Mouse (Mus musculus) lung, postnatal 0 days (tissue): ENCODE measurements at regions not wholly inside any gene's neighbourhood (a gene's known extent, or its start where the extent isn't known, plus 50 kb on each side); places are given as distances from the start of the nearest gene placed in this dataset.

Experiments
- ATAC-seq: fragments of 200-750 bp; cut with Nextera tagmentation; 2 replicates; pipeline ENCODE4 v1.8.0; 2017; ENCODE audit warnings: moderate library complexity
- DNase-seq: peaks from one replicate; pipeline ENCODE4 v3.0.0-alpha.2; 2016; ENCODE audit warnings: low spot score
- H3K27ac ChIP-seq: fragments of 300-500 bp; sonication (generic); 2 replicates; pipeline ENCODE4 v1.5.1; 2014; ENCODE audit warnings: antibody characterized with exemption, mild to moderate bottlenecking, low read length, mixed read lengths
- H3K27me3 ChIP-seq: fragments of 300-500 bp; sonication (generic); replicated peaks from 2 replicates; pipeline ENCODE4 v1.6.1; 2014; ENCODE audit warnings: low read length, mixed read lengths; ENCODE audit not compliant: insufficient read depth
- H3K36me3 ChIP-seq: fragments of 300-500 bp; sonication (generic); 2 replicates; pipeline ENCODE4 v1.6.1; 2014; ENCODE audit warnings: low read length, mixed read lengths; ENCODE audit not compliant: insufficient read depth
- H3K4me1 ChIP-seq: fragments of 300-500 bp; sonication (generic); 2 replicates; pipeline ENCODE4 v1.6.1; 2014; ENCODE audit warnings: antibody characterized with exemption, low read depth, low read length, mixed read lengths; ENCODE audit not compliant: insufficient read depth
- H3K4me2 ChIP-seq: fragments of 300-500 bp; sonication (generic); replicated peaks from 2 replicates; pipeline ENCODE4 v1.6.1; 2014; ENCODE audit warnings: low read depth, mild to moderate bottlenecking, low read length, moderate library complexity, mixed read lengths
- H3K4me3 ChIP-seq: fragments of 300-500 bp; sonication (generic); 2 replicates; pipeline ENCODE4 v1.5.1; 2014; ENCODE audit warnings: low read depth, low read length
- H3K9ac ChIP-seq: fragments of 300-500 bp; sonication (generic); replicated peaks from 2 replicates; pipeline ENCODE4 v1.6.1; 2014; ENCODE audit warnings: low read depth, mild to moderate bottlenecking
- H3K9me3 ChIP-seq: fragments of 300-500 bp; sonication (generic); 2 replicates; pipeline ENCODE4 v1.6.1; 2016; ENCODE audit warnings: low read length, mixed read lengths
- CTCF ChIP-seq: IDR thresholded peaks from 2 replicates; pipeline ENCODE4 v1.5.1; 2016; ENCODE audit warnings: antibody characterized with exemption, mild to moderate bottlenecking
- EP300 ChIP-seq: IDR thresholded peaks from 2 replicates; pipeline ENCODE4 v1.6.1; 2016; ENCODE audit warnings: antibody characterized with exemption, mild to moderate bottlenecking, control low read depth
- WGBS: fragments of 180-500 bp; shearing (Covaris S2); extraction: QIAGEN DNeasy Blood & Tissue Kit; methylation state at CpG from one replicate; pipeline ENCODE4 v1.1.7; 2014; 5-methylcytosine and 5-hydroxymethylcytosine counted together

- no peaks in the 10 kb centered on the region for H3K27me3 ChIP-seq
- no peak overlapping the region for H3K4me2 ChIP-seq
- H3K36me3 ChIP-seq: no peaks in the 10 kb centered on the region
- TF ChIP-seq CTCF (no peak), EP300 (no peak)
- ATAC-seq (no peak), DNase-seq (peak; percentile 52)
- WGBS: 53% methylated on average over 2 of the region's 2 CpGs
- no peak overlapping the region for H3K9ac ChIP-seq
- H3K27ac ChIP-seq: no peak overlapping the region
- H3K4me1 ChIP-seq: no peaks in the 10 kb centered on the region
- H3K9me3 ChIP-seq: no peaks in the 10 kb centered on the region
- no peak overlapping the region for H3K4me3 ChIP-seq
These were observed 345.7 kb upstream of the Klf6 start for GRCm38 (mm10) chr13:5515552-5515951.

- no peak for DNase-seq
- no peak overlapping the region for H3K9ac ChIP-seq
- TF ChIP-seq EP300 (no peak), CTCF (no peak)
These were observed 345.2 kb upstream of the Klf6 start for GRCm38 (mm10) chr13:5516088-5516487.

GRCm38 (mm10) chr13:5519181-5519580, 342.1 kb upstream of the Klf6 start:
- TF ChIP-seq EP300 (no peak), CTCF (no peak)
- Histone ChIP-seq H3K9me3 (no peaks in the 10 kb centered on the region), H3K4me2 (no peak overlapping the region), H3K4me1 (no peaks in the 10 kb centered on the region), H3K4me3 (no peak overlapping the region), H3K27me3 (no peaks in the 10 kb centered on the region), H3K27ac (no peak overlapping the region), H3K9ac (no peak overlapping the region), H3K36me3 (no peaks in the 10 kb centered on the region)
- DNase-seq: no peak
- no peak for ATAC-seq
- WGBS: 83% methylated on average over 1 of the region's 1 CpGs

More at GRCm38 (mm10) chr13:5516088-5516487, 345.2 kb upstream of the Klf6 start:
- H3K4me3 ChIP-seq: no peak overlapping the region
- no peak overlapping the region for H3K4me2 ChIP-seq
- no peak overlapping the region for H3K27ac ChIP-seq
- no peaks in the 10 kb centered on the region for H3K27me3 ChIP-seq
- WGBS: 93% methylated on average over 2 of the region's 2 CpGs
- no peaks in the 10 kb centered on the region for H3K9me3 ChIP-seq
- no peak for ATAC-seq
- no peaks in the 10 kb centered on the region for H3K4me1 ChIP-seq
- H3K36me3 ChIP-seq: no peaks in the 10 kb centered on the region

GRCm38 (mm10) chr13:5519600-5519999, 341.7 kb upstream of the Klf6 start:
- WGBS: 49% methylated on average over 1 of the region's 1 CpGs
- no peaks in the 10 kb centered on the region for H3K36me3 ChIP-seq
- H3K27me3 ChIP-seq: no peaks in the 10 kb centered on the region
- no peaks in the 10 kb centered on the region for H3K4me1 ChIP-seq
- ATAC-seq (no peak), DNase-seq (no peak)
- H3K4me2 ChIP-seq: no peak overlapping the region
- H3K9me3 ChIP-seq: no peaks in the 10 kb centered on the region
- TF ChIP-seq CTCF (no peak), EP300 (no peak)
- no peak overlapping the region for H3K9ac ChIP-seq
- H3K27ac ChIP-seq: no peak overlapping the region
- H3K4me3 ChIP-seq: no peak overlapping the region

GRCm38 (mm10) chr13:5527400-5527799, 333.9 kb upstream of the Klf6 start:
- TF ChIP-seq CTCF (no peak), EP300 (no peak)
- Histone ChIP-seq H3K27me3 (no peaks in the 10 kb centered on the region), H3K4me1 (no peaks in the 10 kb centered on the region), H3K9me3 (no peaks in the 10 kb centered on the region; the same call in 1 of the 2 replicates), H3K4me3 (no peak overlapping the region), H3K27ac (no peak overlapping the region), H3K9ac (no peak overlapping the region), H3K36me3 (no peaks in the 10 kb centered on the region), H3K4me2 (no peak overlapping the region)
- no peak for ATAC-seq
- DNase-seq: no peak
- 96% methylated on average over 1 of the region's 1 CpGs for WGBS

GRCm38 (mm10) chr13:5540321-5540720, 321.0 kb upstream of the Klf6 start:
- 39% methylated on average over 1 of the region's 1 CpGs for WGBS
- Histone ChIP-seq H3K27me3 (no peaks in the 10 kb centered on the region), H3K4me1 (no peaks in the 10 kb centered on the region), H3K4me3 (no peak overlapping the region), H3K9ac (no peak overlapping the region), H3K27ac (no peak overlapping the region), H3K36me3 (no peaks in the 10 kb centered on the region), H3K4me2 (no peak overlapping the region), H3K9me3 (no peaks in the 10 kb centered on the region)
- ATAC-seq (no peak), DNase-seq (no peak)
- TF ChIP-seq CTCF (no peak), EP300 (no peak)

DNA sequence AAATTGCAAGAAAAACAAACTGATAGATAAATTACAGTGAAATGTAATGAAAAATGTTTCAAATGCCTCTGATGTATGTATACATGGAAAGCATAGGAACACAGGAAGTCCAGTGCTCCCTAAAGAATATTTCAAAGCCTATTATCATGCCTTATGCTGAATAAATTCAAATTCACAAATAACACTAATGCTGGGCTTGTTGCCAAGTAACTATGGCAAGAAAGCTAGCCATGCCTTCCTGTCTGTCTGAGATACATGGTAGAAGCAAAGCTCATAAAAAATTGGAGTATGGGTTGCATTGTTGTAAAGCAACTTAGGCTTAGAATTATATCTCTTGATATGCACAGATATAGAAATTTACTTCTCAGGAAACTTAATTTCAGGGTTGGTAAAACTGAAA, 315.8 kb upstream of the Klf6 start:
- no peaks in the 10 kb centered on the region for H3K4me1 ChIP-seq
- ATAC-seq (no peak), DNase-seq (no peak)
- H3K27me3 ChIP-seq: no peaks in the 10 kb centered on the region
- no peak overlapping the region for H3K4me2 ChIP-seq
- no peak overlapping the region for H3K9ac ChIP-seq
- no peak overlapping the region for H3K27ac ChIP-seq
- no peak overlapping the region for H3K4me3 ChIP-seq
- H3K9me3 ChIP-seq: no peaks in the 10 kb centered on the region
- no peaks in the 10 kb centered on the region for H3K36me3 ChIP-seq
- TF ChIP-seq CTCF: no peak
- no peak for TF ChIP-seq EP300
